Mouse (Mus musculus) forebrain, embryonic 14.5 days (tissue): ENCODE measurements around the gene Snx9. TPM values are rescaled to one million over a fixed set of nuclear protein-coding genes. Genes with fewer than 3 reads are reported as not detected.
A peak's percentile ranks its signal among the peaks of the same experiment; 100 is the strongest.

Experiments
- ATAC-seq: fragments of 200-750 bp; cut with Nextera tagmentation; 2 replicates; pipeline ENCODE4 v1.8.0; 2017; ENCODE audit warnings: mild to moderate bottlenecking, moderate library complexity
- DNase-seq: peaks from one replicate; pipeline ENCODE4 v3.0.0-alpha.2; 2015; ENCODE audit warnings: low spot score
- H3K27ac ChIP-seq: fragments of 300-500 bp; sonication (generic); 2 replicates; pipeline ENCODE4 v1.5.1; 2014; ENCODE audit warnings: low read depth, mild to moderate bottlenecking, control low read depth, low read length, moderate library complexity
- H3K27me3 ChIP-seq: fragments of 300-500 bp; sonication (generic); replicated peaks from 2 replicates; pipeline ENCODE4 v1.6.1; 2014; ENCODE audit warnings: low read length, control low read depth, mixed read lengths; ENCODE audit not compliant: control insufficient read depth, insufficient read depth
- H3K36me3 ChIP-seq: fragments of 300-500 bp; sonication (generic); 2 replicates; pipeline ENCODE4 v1.6.1; 2014; ENCODE audit warnings: low read length, control low read depth; ENCODE audit not compliant: control insufficient read depth, insufficient read depth
- H3K4me1 ChIP-seq: fragments of 300-500 bp; sonication (generic); 2 replicates; pipeline ENCODE4 v1.6.1; 2014; ENCODE audit warnings: antibody characterized with exemption, low read length, control low read depth; ENCODE audit not compliant: control insufficient read depth, insufficient read depth
- H3K4me2 ChIP-seq: fragments of 300-500 bp; sonication (generic); 2 replicates; pipeline ENCODE4 v1.6.1; 2014; ENCODE audit warnings: mild to moderate bottlenecking, control low read depth, low read length
- H3K4me3 ChIP-seq: fragments of 300-500 bp; sonication (generic); 2 replicates; pipeline ENCODE4 v1.5.1; 2014; ENCODE audit warnings: low read depth, low read length, control low read depth
- H3K9ac ChIP-seq: fragments of 300-500 bp; sonication (generic); 2 replicates; pipeline ENCODE4 v1.6.1; 2014; ENCODE audit warnings: mild to moderate bottlenecking, low read length, control low read depth, moderate library complexity
- H3K9me3 ChIP-seq: fragments of 300-500 bp; sonication (generic); replicated peaks from 2 replicates; pipeline ENCODE4 v1.6.1; 2016; ENCODE audit warnings: low read length, control low read depth, mixed read lengths; ENCODE audit not compliant: control insufficient read depth
- WGBS: fragments of 180-500 bp; shearing (Covaris S2); extraction: QIAGEN DNeasy Blood & Tissue Kit; methylation state at CpG from one replicate; pipeline ENCODE4 v1.1.7; 2014; 5-methylcytosine and 5-hydroxymethylcytosine counted together
- polyA plus RNA-seq: library from polyadenylated mRNA; unstranded; fragments of >200 nt; fragmentation: Nextera tagmentation; extraction: Ambion mirVana; gene quantifications from 2 replicates; pipeline ENCODE4 v1.2.1, GENCODE M21; 2014

The Snx9 gene
- polyA plus RNA-seq, 1 experiment from 2014 or later = 6.7 TPM

GRCm38 (mm10) chr17:5975099-5975977, 134.2 kb downstream of the Snx9 start:
- H3K4me1 ChIP-seq = peaks cover 10% of the 10 kb centered on the region; the same call in 1 of the 2 replicates
- H3K9me3 ChIP-seq = no peaks in the 10 kb centered on the region
- peak; percentile 49 for DNase-seq
- no peak overlapping the region for H3K9ac ChIP-seq
- ATAC-seq = no peak
- WGBS = 50% methylated on average over 23 of the region's 23 CpGs
- 0 out of 2 replicates have a peak overlapping the region, but pooled peaks have one; percentile 12 for H3K4me2 ChIP-seq
- H3K4me3 ChIP-seq = no peak overlapping the region
- H3K27ac ChIP-seq = no peak overlapping the region
- no peaks in the 10 kb centered on the region for H3K27me3 ChIP-seq
- H3K36me3 ChIP-seq = no peaks in the 10 kb centered on the region

GRCm38 (mm10) chr17:5976221-5977055, 135.3 kb downstream of the Snx9 start:
- no peak overlapping the region for H3K4me3 ChIP-seq
- peaks cover 10% of the 10 kb centered on the region; the same call in 1 of the 2 replicates for H3K4me1 ChIP-seq
- ATAC-seq (no peak), DNase-seq (no peak)
- 72% methylated on average over 20 of the region's 20 CpGs for WGBS
- H3K9me3 ChIP-seq = no peaks in the 10 kb centered on the region
- H3K9ac ChIP-seq = no peak overlapping the region; the same call in 1 of the 2 replicates
- H3K36me3 ChIP-seq = no peaks in the 10 kb centered on the region
- H3K27ac ChIP-seq = no peak overlapping the region; the same call in 1 of the 2 replicates
- no peak overlapping the region for H3K4me2 ChIP-seq
- H3K27me3 ChIP-seq = no peaks in the 10 kb centered on the region

- no peak overlapping the region; the same call in 1 of the 2 replicates for H3K9ac ChIP-seq
- no peaks in the 10 kb centered on the region for H3K36me3 ChIP-seq
- no peak overlapping the region for H3K4me3 ChIP-seq
- H3K9me3 ChIP-seq = no peaks in the 10 kb centered on the region
- ATAC-seq = no peak
- H3K27ac ChIP-seq = no peak overlapping the region; the same call in 1 of the 2 replicates
- WGBS = 56% methylated on average over 16 of the region's 16 CpGs
- no peaks in the 10 kb centered on the region for H3K27me3 ChIP-seq
- H3K4me2 ChIP-seq = no peak overlapping the region
- DNase-seq = peak; percentile 30
- peaks cover 10% of the 10 kb centered on the region; the same call in 1 of the 2 replicates for H3K4me1 ChIP-seq
Observed at GRCm38 (mm10) chr17:5977056-5977920, 136.2 kb downstream of the Snx9 start.

GRCm38 (mm10) chr17:5977921-5978504, 136.9 kb downstream of the Snx9 start:
- Histone ChIP-seq H3K27me3 (no peaks in the 10 kb centered on the region), H3K4me2 (no peak overlapping the region), H3K36me3 (no peaks in the 10 kb centered on the region), H3K27ac (no peak overlapping the region), H3K9me3 (no peaks in the 10 kb centered on the region), H3K9ac (no peak overlapping the region), H3K4me1 (peaks cover 10% of the 10 kb centered on the region; the same call in 1 of the 2 replicates), H3K4me3 (no peak overlapping the region)
- DNase-seq (no peak), ATAC-seq (no peak)
- 46% methylated on average over 8 of the region's 8 CpGs for WGBS

- 76% methylated on average over 10 of the region's 10 CpGs for WGBS
- no peak overlapping the region for H3K4me3 ChIP-seq
- no peak for DNase-seq
- no peaks in the 10 kb centered on the region for H3K36me3 ChIP-seq
- H3K27ac ChIP-seq = no peak overlapping the region
- H3K4me2 ChIP-seq = no peak overlapping the region
- H3K27me3 ChIP-seq = no peaks in the 10 kb centered on the region
- H3K9ac ChIP-seq = no peak overlapping the region
- no peaks in the 10 kb centered on the region for H3K9me3 ChIP-seq
- peaks cover 10% of the 10 kb centered on the region; the same call in 1 of the 2 replicates for H3K4me1 ChIP-seq
- no peak for ATAC-seq
Observed at GRCm38 (mm10) chr17:5978505-5979077, 137.5 kb downstream of the Snx9 start.

- H3K36me3 ChIP-seq = no peaks in the 10 kb centered on the region
- 33% methylated on average over 6 of the region's 6 CpGs for WGBS
- H3K9ac ChIP-seq = no peak overlapping the region
- no peaks in the 10 kb centered on the region for H3K27me3 ChIP-seq
- no peak overlapping the region for H3K27ac ChIP-seq
- peaks cover 6% of the 10 kb centered on the region; the same call in 1 of the 2 replicates for H3K4me1 ChIP-seq
- no peak overlapping the region for H3K4me3 ChIP-seq
- H3K4me2 ChIP-seq = no peak overlapping the region
- no peak for DNase-seq
- ATAC-seq = no peak
- H3K9me3 ChIP-seq = no peaks in the 10 kb centered on the region
Observed at GRCm38 (mm10) chr17:5980860-5981259, 139.7 kb downstream of the Snx9 start.
